Mouse (Mus musculus) olfactory bulb, adult 2 months (tissue): ENCODE results near the gene Pitpnm3.

Experiments
- CTCF ChIP-seq: fragments of 200-500 bp; IDR thresholded peaks from 2 replicates; pipeline ENCODE4 v1.5.1; 2012; ENCODE audit warnings: low read depth, mild to moderate bottlenecking, low read length, moderate library complexity; ENCODE audit not compliant: insufficient read depth
- POLR2A ChIP-seq: fragments of 200-500 bp; IDR thresholded peaks from 2 replicates; pipeline ENCODE4 v1.6.1; 2012; ENCODE audit warnings: mild to moderate bottlenecking, low read depth, low read length, moderate library complexity; ENCODE audit not compliant: insufficient read depth

GRCm38 (mm10) chr11:72136231-72136982 lies 829 bp upstream of the Pitpnm3 start:
- TF ChIP-seq CTCF (no peak), POLR2A (no peak)
